21 mouse cellular contexts compared by ENCODE assay signal in genomic region chr16:36506827-36507226, GRCm38 (mm10). TPM values are rescaled to one million over a fixed set of nuclear protein-coding genes. Genes with fewer than 3 reads are reported as not detected.
DNase-seq lines count a peak whose midpoint lies in the region; TF ChIP-seq lines count a peak whose summit lies in the region.
"Had no signal": no experiment of that assay in that cellular context is flagged by ENCODE, and none has a peak within 500 bp of the region (broad histone marks: within the 10 kb centered on the region; RNA-seq: fewer than 3 reads in every experiment).

No protein-coding gene starts in this region.

- no peak overlapping the region for H3K4me2 ChIP-seq in CH12.LX (ENCODE audit: insufficient read depth, low read depth, poor library complexity, severe bottlenecking)

- peak; percentile 56 for TF ChIP-seq EP300 in CH12.LX (IDR thresholded peaks at IDR 0.05; ENCODE audit: low read length)

- no peak overlapping the region for H3K27ac ChIP-seq in CH12.LX (ENCODE audit: insufficient read depth, low read depth)

- H3K9me3 ChIP-seq in CH12.LX (replicated peaks; ENCODE audit: low read length): no peaks in the 10 kb centered on the region
- H3K9me3 ChIP-seq: G1E had no signal

- H3K9ac ChIP-seq in CH12.LX (ENCODE audit: insufficient read depth, low read depth): no peak overlapping the region

- dilution Hi-C loops in CH12.LX (cut with MboI; ENCODE audit: extremely low pct_ligation_motif_present, extremely low pct_unique_long_range_greater_than_20kb, low sequenced_read_pairs): no loop called here

- H3K36me3 ChIP-seq in CH12.LX (replicated peaks in 1 of 2; ENCODE audit: control insufficient read depth in 1 of 2, insufficient read depth in 1 of 2, low read length in 1 of 2): no peaks in the 10 kb centered on the region
- H3K36me3 ChIP-seq: G1E had no signal

- H3K4me1 ChIP-seq in CH12.LX (ENCODE audit: control insufficient read depth in 1 of 2, insufficient read depth in 2 of 2): peaks cover 10 to 41% of the 10 kb centered on the region in 2 experiments; a peak in 3 of 4 replicates

- no peak for DNase-seq in CH12.LX (ENCODE audit: extremely low read depth)
- no peak for DNase-seq in left cerebral cortex, adult 11 months (ENCODE audit: low spot score)
- DNase-seq: adrenal gland, adult 2 months; adrenal gland, adult 8-10 months; adrenal gland, postnatal 10 days; adrenal gland, postnatal 14 days; adrenal gland, postnatal 25 days; adrenal gland, postnatal 36 days; cerebellum, adult 11 months; cerebellum, adult 11-12 months; cerebellum, adult 18-20 months; cerebellum, adult 2 months; cerebellum, adult 8-10 months had no signal

- H3K79me2 ChIP-seq in CH12.LX (replicated peaks; ENCODE audit: control insufficient read depth, extremely low read depth, insufficient read depth, poor library complexity, severe bottlenecking): no peaks in the 10 kb centered on the region

- TF ChIP-seq RAD21 in CH12.LX (IDR thresholded peaks at IDR 0.05; ENCODE audit: low read depth, low read length): no peak

- TF ChIP-seq CTCF in CH12.LX (conservative IDR thresholded peaks at IDR 0.05 in 1 of 2, IDR thresholded peaks at IDR 0.05 in 1 of 2; ENCODE audit: low read depth in 2 of 2, low read length in 2 of 2): no peak

- no peak overlapping the region for H3K4me3 ChIP-seq in CH12.LX (replicated peaks in 1 of 3; ENCODE audit: low read depth in 2 of 3, low read length in 2 of 3, poor library complexity in 1 of 3)

- no peaks in the 10 kb centered on the region for H3K27me3 ChIP-seq in CH12.LX (replicated peaks)
- H3K27me3 ChIP-seq: Patski had no signal

- in situ Hi-C loops in CH12.LX (cut with MboI; ENCODE audit: low pct_ligation_motif_present, low pct_unique_long_range_greater_than_20kb, low sequenced_read_pairs): no loop called here

- TF ChIP-seq POLR2A in CH12.LX (IDR thresholded peaks at IDR 0.05; ENCODE audit: low read depth, low read length): no peak

TF ChIP-seq in CH12.LX, 34 proteins besides CTCF, POLR2A, EP300 and RAD21:
- TF ChIP-seq MEF2A (IDR thresholded peaks at IDR 0.05; ENCODE audit: borderline replicate concordance, low read depth, low read length): peak; percentile 44; the same call in 1 of the 2 replicates
- TF ChIP-seq CHD2 (IDR thresholded peaks at IDR 0.05; ENCODE audit: low read length): no peak
- TF ChIP-seq IRF4 (IDR thresholded peaks at IDR 0.05; ENCODE audit: low read depth, low read length): peak; percentile 64; the same call in 1 of the 2 replicates

RNA-seq across cellular contexts. Expression of gene Stfa3, which starts 51.6 kb away (rescaled TPM):
- total RNA-seq in CH12.LX (2012; rRNA removed) (not detected in 2 replicates), CH12.LX (2014; rRNA removed) (not detected in 2 replicates)
- polyA plus RNA-seq in CH12.LX (2012; ENCODE audit: insufficient read length, low read depth): not detected in 2 replicates
- total RNA-seq: adrenal gland, adult 18-20 months; adrenal gland, adult 2 months; adrenal gland, adult 8-10 months; adrenal gland, postnatal 14 days; adrenal gland, postnatal 25 days; adrenal gland, postnatal 36 days; ES-E14; G1E; MEL had no signal
- polyA plus RNA-seq: activated CD4-positive, CD25-positive, alpha-beta regulatory T cell, adult 4 months; adrenal gland, adult 2 months; C2C12; CD4-positive, CD25-positive, alpha-beta regulatory T cell, adult 4 months; cerebellum, adult 2 months; G1E; Patski had no signal

RNA-seq across cellular contexts. Expression of gene Casr, which starts 55.1 kb away (rescaled TPM):
- total RNA-seq in CH12.LX (2012; rRNA removed) (0.34 and 0.59 TPM in 2 replicates), CH12.LX (2014; rRNA removed) (0.19 and 0.35 TPM in 2 replicates)
- 0.55 and 0.63 TPM in 2 replicates for polyA plus RNA-seq in CH12.LX (2012; ENCODE audit: insufficient read length, low read depth)
- total RNA-seq: adrenal gland, adult 18-20 months; adrenal gland, adult 2 months; adrenal gland, adult 8-10 months; adrenal gland, postnatal 14 days; adrenal gland, postnatal 25 days; adrenal gland, postnatal 36 days; MEL had no signal
- polyA plus RNA-seq: activated CD4-positive, CD25-positive, alpha-beta regulatory T cell, adult 4 months; adrenal gland, adult 2 months; C2C12; CD4-positive, CD25-positive, alpha-beta regulatory T cell, adult 4 months; G1E had no signal
